Mouse (Mus musculus) gastrocnemius, adult 18-20 months (tissue): ENCODE measurements around the gene Madd. TPM values are rescaled to one million over a fixed set of nuclear protein-coding genes. Genes with fewer than 3 reads are reported as not detected.

Experiments
- DNase-seq: peaks from one replicate; pipeline ENCODE4 v3.0.0; 2021; ENCODE audit warnings: low spot score
- total RNA-seq, 2 experiments: library from RNA; stranded (reverse); gene quantifications; 2 replicates each; pipeline ENCODE4 v1.2.3; 2021

Madd gene
- total RNA-seq, 2 experiments from 2014 or later: 3.1 to 3.3 TPM

GRCm38 (mm10) chr2:91176234-91176633 is 7.4 kb downstream of the Madd start:
- no peak for DNase-seq

GRCm38 (mm10) chr2:91175490-91175889 is 8.1 kb downstream of the Madd start:
- DNase-seq: no peak

GRCm38 (mm10) chr2:91169587-91170322 is 13.9 kb downstream of the Madd start:
- no peak for DNase-seq

GRCm38 (mm10) chr2:91167629-91168028 is 16.0 kb downstream of the Madd start:
- no peak for DNase-seq

- DNase-seq: no peak
Measured at GRCm38 (mm10) chr2:91164991-91165390, 18.6 kb downstream of the Madd start.

GRCm38 (mm10) chr2:91163532-91163931 is 20.1 kb downstream of the Madd start:
- no peak for DNase-seq

GRCm38 (mm10) chr2:91162952-91163351 is 20.7 kb downstream of the Madd start:
- DNase-seq: no peak

GRCm38 (mm10) chr2:91160591-91160990 is 23.0 kb downstream of the Madd start:
- DNase-seq: no peak

GRCm38 (mm10) chr2:91157002-91157752 is 26.5 kb downstream of the Madd start:
- DNase-seq: no peak

- no peak for DNase-seq
Measured at GRCm38 (mm10) chr2:91154091-91154490, 29.5 kb downstream of the Madd start.

GRCm38 (mm10) chr2:91152885-91153377 is 30.7 kb downstream of the Madd start:
- DNase-seq: no peak

GRCm38 (mm10) chr2:91151331-91151730 is 32.3 kb downstream of the Madd start:
- DNase-seq: no peak

GRCm38 (mm10) chr2:91148101-91148500 is 35.5 kb downstream of the Madd start:
- DNase-seq: no peak

GRCm38 (mm10) chr2:91143401-91143800 is 40.2 kb downstream of the Madd start:
- DNase-seq: no peak

- DNase-seq: no peak
Measured at GRCm38 (mm10) chr2:91142920-91143319, 40.7 kb downstream of the Madd start.

GRCm38 (mm10) chr2:91139764-91140163 is 43.9 kb downstream of the Madd start:
- no peak for DNase-seq

- no peak for DNase-seq
Measured at GRCm38 (mm10) chr2:91139311-91139710, 44.3 kb downstream of the Madd start.

GRCm38 (mm10) chr2:91137481-91137880 is 46.2 kb downstream of the Madd start:
- DNase-seq: no peak

GRCm38 (mm10) chr2:91136513-91137412 is 46.9 kb downstream of the Madd start:
- no peak for DNase-seq

- no peak for DNase-seq
Measured at GRCm38 (mm10) chr2:91132035-91132434, 51.6 kb downstream of the Madd start.

GRCm38 (mm10) chr2:91131251-91131650 is 52.4 kb downstream of the Madd start:
- no peak for DNase-seq

- DNase-seq: peak; percentile 22
Measured at GRCm38 (mm10) chr2:91130126-91130525, 53.5 kb downstream of the Madd start.
